Mouse (Mus musculus): ENCODE measurements around the gene Lrtm2. TPM values are rescaled to one million over a fixed set of nuclear protein-coding genes. Genes with fewer than 3 reads are reported as not detected.

Gene Lrtm2
- total and polyA plus RNA-seq, 2 experiments: under 0.01 to 0.17 TPM

GRCm38 (mm10) chr6:119325978-119326377, 4.6 kb downstream of the Lrtm2 start:
- Histone ChIP-seq H3K27ac (replicated peaks; ENCODE audit: insufficient read depth, low read depth, low read length) (no peak overlapping the region), H3K79me2 (ENCODE audit: control insufficient read depth, insufficient read depth, low read length) (no peaks in the 10 kb centered on the region), H3K4me3 (ENCODE audit: insufficient read depth, low read depth, low read length) (no peak overlapping the region), H3K9ac (ENCODE audit: low read depth, low read length) (no peak overlapping the region), H3K27me3 (ENCODE audit: control insufficient read depth, insufficient read depth, low read length) (peaks cover 6% of the 10 kb centered on the region; the same call in 1 of the 2 replicates), H3K36me3 (ENCODE audit: control insufficient read depth, insufficient read depth, low read length) (no peaks in the 10 kb centered on the region), H3K4me1 (ENCODE audit: control insufficient read depth, insufficient read depth, low read length) (no peaks in the 10 kb centered on the region)
- TF ChIP-seq POLR2A (IDR thresholded peaks at IDR 0.05; ENCODE audit: extremely low read depth, insufficient read depth, low read length) (no peak), CTCF (IDR thresholded peaks at IDR 0.05; ENCODE audit: low read depth, low read length) (no peak)
- DNase-seq (ENCODE audit: extremely low read depth, low read depth, low spot score): no peak
- WGBS: 80% methylated on average over 6 of the region's 6 CpGs

- Histone ChIP-seq H3K4me3 (ENCODE audit: insufficient read depth, low read depth, low read length) (no peak overlapping the region), H3K36me3 (ENCODE audit: control insufficient read depth, insufficient read depth, low read length) (no peaks in the 10 kb centered on the region), H3K4me1 (ENCODE audit: control insufficient read depth, insufficient read depth, low read length) (no peaks in the 10 kb centered on the region), H3K27ac (replicated peaks; ENCODE audit: insufficient read depth, low read depth, low read length) (no peak overlapping the region), H3K79me2 (ENCODE audit: control insufficient read depth, insufficient read depth, low read length) (no peaks in the 10 kb centered on the region), H3K9ac (ENCODE audit: low read depth, low read length) (no peak overlapping the region), H3K27me3 (ENCODE audit: control insufficient read depth, insufficient read depth, low read length) (no peaks in the 10 kb centered on the region)
- no peak for TF ChIP-seq CTCF (IDR thresholded peaks at IDR 0.05; ENCODE audit: low read depth, low read length)
- no peak for TF ChIP-seq POLR2A (IDR thresholded peaks at IDR 0.05; ENCODE audit: extremely low read depth, insufficient read depth, low read length)
- WGBS: 71% methylated on average over 10 of the region's 10 CpGs
- DNase-seq (ENCODE audit: extremely low read depth, low read depth, low spot score): no peak
These were observed 5.8 kb downstream of the Lrtm2 start for GRCm38 (mm10) chr6:119324776-119325175.

DNA sequence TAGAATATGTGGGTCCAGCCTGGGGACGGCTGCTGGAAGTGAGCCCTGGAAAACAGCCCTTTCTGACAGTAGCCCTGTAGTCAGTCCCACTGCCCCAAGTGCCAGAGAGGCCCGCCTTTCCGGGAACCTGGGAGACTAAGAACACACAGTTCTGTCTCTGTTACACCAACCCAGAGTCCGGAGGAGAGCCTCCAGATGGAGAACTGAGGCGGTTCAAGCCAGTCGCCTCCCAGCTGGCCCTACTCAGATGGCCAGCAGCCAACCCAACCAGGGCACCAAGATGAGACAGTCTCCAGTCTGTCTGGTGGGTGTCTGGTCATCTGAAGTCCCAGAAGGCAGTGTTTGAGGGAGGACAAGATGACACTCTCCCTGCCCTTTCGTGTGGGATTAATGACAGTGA, 8.8 kb downstream of the Lrtm2 start:
- H3K36me3 ChIP-seq (ENCODE audit: control insufficient read depth, insufficient read depth, low read length): no peaks in the 10 kb centered on the region
- no peaks in the 10 kb centered on the region for H3K79me2 ChIP-seq (ENCODE audit: control insufficient read depth, insufficient read depth, low read length)
- 78% methylated on average over 7 of the region's 7 CpGs for WGBS
- TF ChIP-seq CTCF (IDR thresholded peaks at IDR 0.05; ENCODE audit: low read depth, low read length) (no peak), POLR2A (IDR thresholded peaks at IDR 0.05; ENCODE audit: extremely low read depth, insufficient read depth, low read length) (no peak)
- no peak overlapping the region for H3K4me3 ChIP-seq (ENCODE audit: insufficient read depth, low read depth, low read length)
- no peaks in the 10 kb centered on the region for H3K27me3 ChIP-seq (ENCODE audit: control insufficient read depth, insufficient read depth, low read length)
- DNase-seq (ENCODE audit: extremely low read depth, low read depth, low spot score): no peak
- H3K4me1 ChIP-seq (ENCODE audit: control insufficient read depth, insufficient read depth, low read length): no peaks in the 10 kb centered on the region
- no peak overlapping the region for H3K9ac ChIP-seq (ENCODE audit: low read depth, low read length)
- H3K27ac ChIP-seq (replicated peaks; ENCODE audit: insufficient read depth, low read depth, low read length): no peak overlapping the region

GRCm38 (mm10) chr6:119320481-119320880, 10.1 kb downstream of the Lrtm2 start:
- no peaks in the 10 kb centered on the region for H3K27me3 ChIP-seq (ENCODE audit: control insufficient read depth, insufficient read depth, low read length)
- H3K27ac ChIP-seq (replicated peaks; ENCODE audit: insufficient read depth, low read depth, low read length): no peak overlapping the region
- no peak overlapping the region for H3K4me3 ChIP-seq (ENCODE audit: insufficient read depth, low read depth, low read length)
- H3K79me2 ChIP-seq (ENCODE audit: control insufficient read depth, insufficient read depth, low read length): no peaks in the 10 kb centered on the region
- TF ChIP-seq POLR2A (IDR thresholded peaks at IDR 0.05; ENCODE audit: extremely low read depth, insufficient read depth, low read length) (no peak), CTCF (IDR thresholded peaks at IDR 0.05; ENCODE audit: low read depth, low read length) (no peak)
- no peak overlapping the region for H3K9ac ChIP-seq (ENCODE audit: low read depth, low read length)
- 36% methylated on average over 16 of the region's 16 CpGs for WGBS
- no peaks in the 10 kb centered on the region for H3K4me1 ChIP-seq (ENCODE audit: control insufficient read depth, insufficient read depth, low read length)
- no peak for DNase-seq (ENCODE audit: extremely low read depth, low read depth, low spot score)
- H3K36me3 ChIP-seq (ENCODE audit: control insufficient read depth, insufficient read depth, low read length): no peaks in the 10 kb centered on the region

DNA sequence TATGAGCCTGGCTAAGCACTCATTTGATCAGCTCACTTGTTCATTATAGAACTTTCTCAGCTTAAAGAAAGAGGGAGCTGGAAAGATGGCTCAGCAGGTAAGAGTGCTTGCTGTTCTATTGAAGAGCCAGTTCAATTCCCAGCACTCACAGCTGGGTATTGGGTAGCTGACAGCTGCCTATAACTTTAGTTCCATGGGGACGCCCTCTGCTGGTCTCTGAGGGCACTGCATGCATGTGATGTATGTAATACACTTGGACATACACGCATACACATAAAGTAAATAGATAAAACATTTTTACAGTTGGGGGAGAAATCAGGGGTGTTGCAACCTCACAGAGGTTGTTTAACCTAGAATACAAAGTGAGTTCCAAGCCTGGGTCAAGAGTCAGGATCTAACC, 11.2 kb downstream of the Lrtm2 start:
- no peaks in the 10 kb centered on the region for H3K79me2 ChIP-seq (ENCODE audit: control insufficient read depth, insufficient read depth, low read length)
- H3K36me3 ChIP-seq (ENCODE audit: control insufficient read depth, insufficient read depth, low read length): no peaks in the 10 kb centered on the region
- WGBS: 79% methylated on average over 2 of the region's 2 CpGs
- H3K4me1 ChIP-seq (ENCODE audit: control insufficient read depth, insufficient read depth, low read length): no peaks in the 10 kb centered on the region
- TF ChIP-seq CTCF (IDR thresholded peaks at IDR 0.05; ENCODE audit: low read depth, low read length) (no peak), POLR2A (IDR thresholded peaks at IDR 0.05; ENCODE audit: extremely low read depth, insufficient read depth, low read length) (no peak)
- DNase-seq (ENCODE audit: extremely low read depth, low read depth, low spot score): no peak
- H3K27me3 ChIP-seq (ENCODE audit: control insufficient read depth, insufficient read depth, low read length): no peaks in the 10 kb centered on the region
- no peak overlapping the region for H3K9ac ChIP-seq (ENCODE audit: low read depth, low read length)
- H3K27ac ChIP-seq (replicated peaks; ENCODE audit: insufficient read depth, low read depth, low read length): no peak overlapping the region
- no peak overlapping the region for H3K4me3 ChIP-seq (ENCODE audit: insufficient read depth, low read depth, low read length)

DNA sequence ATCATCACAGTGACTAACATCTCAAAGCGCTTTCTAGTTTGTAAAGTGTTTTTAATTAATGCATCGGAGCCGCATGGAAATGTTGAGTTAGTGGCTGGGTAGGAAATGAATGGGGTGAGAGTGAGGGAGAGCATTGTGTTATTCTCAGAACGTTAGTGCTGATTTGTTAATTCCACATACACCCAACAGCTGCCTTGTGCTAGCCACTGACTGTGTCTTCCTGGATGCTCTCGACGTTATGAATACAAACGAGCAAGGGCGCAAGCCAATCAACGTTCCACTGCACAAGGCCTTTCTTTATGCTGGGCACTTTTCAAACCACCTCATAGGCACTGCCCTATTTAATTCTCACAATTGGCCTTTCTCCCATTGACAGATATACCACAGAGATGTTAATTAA, 11.8 kb downstream of the Lrtm2 start:
- H3K36me3 ChIP-seq (ENCODE audit: control insufficient read depth, insufficient read depth, low read length): no peaks in the 10 kb centered on the region
- 88% methylated on average over 9 of the region's 9 CpGs for WGBS
- H3K27ac ChIP-seq (replicated peaks; ENCODE audit: insufficient read depth, low read depth, low read length): no peak overlapping the region
- TF ChIP-seq CTCF (IDR thresholded peaks at IDR 0.05; ENCODE audit: low read depth, low read length): no peak
- H3K9ac ChIP-seq (ENCODE audit: low read depth, low read length): no peak overlapping the region
- no peak overlapping the region for H3K4me3 ChIP-seq (ENCODE audit: insufficient read depth, low read depth, low read length)
- H3K4me1 ChIP-seq (ENCODE audit: control insufficient read depth, insufficient read depth, low read length): no peaks in the 10 kb centered on the region
- no peaks in the 10 kb centered on the region for H3K27me3 ChIP-seq (ENCODE audit: control insufficient read depth, insufficient read depth, low read length)
- DNase-seq (ENCODE audit: extremely low read depth, low read depth, low spot score): no peak
- no peaks in the 10 kb centered on the region for H3K79me2 ChIP-seq (ENCODE audit: control insufficient read depth, insufficient read depth, low read length)
